Mouse (Mus musculus) ES-E14 (cell line): ENCODE measurements around the gene Tbx6.

Source experiments
- CHD2 ChIP-seq: IDR thresholded peaks from 2 replicates; pipeline ENCODE4 v1.6.1; 2014; ENCODE audit warnings: mild to moderate bottlenecking, low read depth, low read length, inconsistent platforms
- HCFC1 ChIP-seq: IDR thresholded peaks from 2 replicates; pipeline ENCODE4 v1.6.1; 2012; ENCODE audit warnings: low read length, inconsistent platforms, borderline replicate concordance; ENCODE audit not compliant: insufficient read depth
- MAFK ChIP-seq: IDR thresholded peaks from 2 replicates; pipeline ENCODE4 v1.6.1; 2014; ENCODE audit warnings: mild to moderate bottlenecking, low read depth, low read length, inconsistent platforms; ENCODE audit not compliant: insufficient read depth
- ZC3H11A ChIP-seq: IDR thresholded peaks from 2 replicates; pipeline ENCODE4 v1.6.1; 2012; ENCODE audit warnings: low read depth, mild to moderate bottlenecking, inconsistent platforms, low read length, borderline replicate concordance
- ZNF384 ChIP-seq: IDR thresholded peaks from 2 replicates; pipeline ENCODE4 v1.6.1; 2012; ENCODE audit warnings: low read depth, low read length, inconsistent platforms

DNA sequence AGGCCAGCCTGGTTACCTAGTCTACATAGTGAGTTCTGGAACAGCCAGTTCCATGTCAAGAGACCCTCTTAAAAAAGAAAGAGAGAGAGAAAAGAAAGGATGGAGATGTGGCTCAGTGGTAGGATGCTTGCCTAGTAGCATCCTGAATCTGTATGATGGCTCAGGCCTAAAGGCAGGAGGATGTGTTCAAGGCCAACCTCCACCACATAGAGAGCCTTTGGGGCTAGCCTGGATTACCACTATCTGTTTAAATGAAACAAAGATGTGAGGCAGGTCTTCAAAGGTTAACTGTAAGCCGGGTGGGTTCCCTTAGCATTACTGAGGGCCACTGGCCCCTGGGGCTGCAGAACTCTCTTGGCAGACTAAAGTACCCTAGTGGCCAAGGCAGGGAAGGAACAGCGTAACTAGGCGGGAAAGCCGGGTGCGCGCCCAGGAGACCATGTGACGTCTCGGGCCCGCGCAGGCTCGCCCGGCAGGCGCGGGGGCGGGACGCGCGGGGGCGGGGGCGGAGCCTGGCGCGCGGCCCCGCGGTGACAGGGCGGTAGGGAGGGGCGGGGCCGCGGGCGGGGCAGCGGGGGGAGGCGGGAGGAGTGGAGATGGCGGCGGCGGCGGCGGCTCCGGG lies 22.1 kb upstream of the Tbx6 start, which contains the start of gene Mapk3:
- no peak for TF ChIP-seq ZNF384
- TF ChIP-seq ZC3H11A, result no peak
- no peak for TF ChIP-seq CHD2
- peak; percentile 28; the same call in 1 of the 2 replicates for TF ChIP-seq HCFC1
- TF ChIP-seq MAFK, result no peak
